Mouse (Mus musculus) ES-E14 (cell line): Measurements from ENCODE around the gene Crisp2.

Source experiments
- HCFC1 ChIP-seq: IDR thresholded peaks from 2 replicates; pipeline ENCODE4 v1.6.1; 2012; ENCODE audit warnings: low read length, inconsistent platforms, borderline replicate concordance; ENCODE audit not compliant: insufficient read depth
- MAFK ChIP-seq: IDR thresholded peaks from 2 replicates; pipeline ENCODE4 v1.6.1; 2014; ENCODE audit warnings: mild to moderate bottlenecking, low read depth, low read length, inconsistent platforms; ENCODE audit not compliant: insufficient read depth
- ZC3H11A ChIP-seq: IDR thresholded peaks from 2 replicates; pipeline ENCODE4 v1.6.1; 2012; ENCODE audit warnings: low read depth, mild to moderate bottlenecking, inconsistent platforms, low read length, borderline replicate concordance
- ZNF384 ChIP-seq: IDR thresholded peaks from 2 replicates; pipeline ENCODE4 v1.6.1; 2012; ENCODE audit warnings: low read depth, low read length, inconsistent platforms

- TF ChIP-seq MAFK (no peak), ZC3H11A (no peak), ZNF384 (no peak), HCFC1 (no peak)
Observed at GRCm38 (mm10) chr17:40810934-40811333, 4.1 kb upstream of the Crisp2 start, which contains the start of gene Rhag.
